Mouse (Mus musculus) gastrocnemius, adult 18-20 months (tissue): ENCODE measurements at regions not wholly inside any gene's neighbourhood (a gene's known extent, or its start where the extent isn't known, plus 50 kb on each side); places are given as distances from the start of the nearest gene placed in this dataset.
A peak's percentile ranks its signal among the peaks of the same experiment; 100 is the strongest.

Experiments
- DNase-seq: peaks from one replicate; pipeline ENCODE4 v3.0.0; 2021; ENCODE audit warnings: low spot score

GRCm38 (mm10) chr9:13905086-13905669 lies 77.7 kb downstream of the Fam76b start:
- DNase-seq = no peak

GRCm38 (mm10) chr9:13906736-13907135 lies 79.2 kb downstream of the Fam76b start:
- no peak for DNase-seq

- DNase-seq = peak; percentile 9
Measured at GRCm38 (mm10) chr9:13909604-13910003, 82.1 kb downstream of the Fam76b start.

- DNase-seq = peak; percentile 2
Measured at GRCm38 (mm10) chr9:13910091-13910490, 82.6 kb downstream of the Fam76b start.

- DNase-seq = no peak
Measured at GRCm38 (mm10) chr9:13913459-13913858, 85.9 kb downstream of the Fam76b start.

GRCm38 (mm10) chr9:13914131-13914530 lies 86.6 kb downstream of the Fam76b start:
- no peak for DNase-seq

- no peak for DNase-seq
Measured at GRCm38 (mm10) chr9:13914847-13915246, 87.3 kb downstream of the Fam76b start.

GRCm38 (mm10) chr9:13916837-13917236 lies 89.3 kb downstream of the Fam76b start:
- no peak for DNase-seq

GRCm38 (mm10) chr9:13918606-13919202 lies 91.2 kb downstream of the Fam76b start:
- no peak for DNase-seq

- no peak for DNase-seq
Measured at GRCm38 (mm10) chr9:13919739-13920410, 92.4 kb downstream of the Fam76b start.

GRCm38 (mm10) chr9:13920623-13921022 lies 93.1 kb downstream of the Fam76b start:
- no peak for DNase-seq

- DNase-seq = no peak
Measured at GRCm38 (mm10) chr9:13932001-13932508, 104.5 kb downstream of the Fam76b start.

GRCm38 (mm10) chr9:13933404-13933803 lies 105.9 kb downstream of the Fam76b start:
- no peak for DNase-seq

- no peak for DNase-seq
Measured at GRCm38 (mm10) chr9:13937301-13937700, 109.8 kb downstream of the Fam76b start.

- no peak for DNase-seq
Measured at GRCm38 (mm10) chr9:13946519-13946918, 119.0 kb downstream of the Fam76b start.

- DNase-seq = no peak
Measured at GRCm38 (mm10) chr9:13952157-13952556, 124.6 kb downstream of the Fam76b start.

- no peak for DNase-seq
Measured at GRCm38 (mm10) chr9:13963140-13963763, 135.7 kb downstream of the Fam76b start.

- DNase-seq = no peak
Measured at GRCm38 (mm10) chr9:13963796-13964195, 136.3 kb downstream of the Fam76b start.

GRCm38 (mm10) chr9:13964256-13964655 lies 136.7 kb downstream of the Fam76b start:
- DNase-seq = no peak

GRCm38 (mm10) chr9:13966212-13966611 lies 138.7 kb downstream of the Fam76b start:
- no peak for DNase-seq

- peak; percentile 26 for DNase-seq
Measured at GRCm38 (mm10) chr9:13969262-13969661, 141.7 kb downstream of the Fam76b start.

GRCm38 (mm10) chr9:13973600-13973999 lies 146.1 kb downstream of the Fam76b start:
- no peak for DNase-seq
